Mouse (Mus musculus): ENCODE results near the gene Rbm18. TPM values are rescaled to one million over a fixed set of nuclear protein-coding genes. Genes with fewer than 3 reads are reported as not detected.

Gene Rbm18
- polyA plus RNA-seq, 1 experiment from 2014 or later = 14.9 TPM

- Histone ChIP-seq H3K27ac (ENCODE audit: low read depth) (no peak overlapping the region), H3K9me3 (ENCODE audit: low read length) (no peaks in the 10 kb centered on the region), H3K27me3 (ENCODE audit: insufficient read depth, low read length) (peaks cover 98% of the 10 kb centered on the region), H3K4me2 (ENCODE audit: low read depth, low read length) (peak overlapping the region; percentile 43), H3K9ac (replicated peaks) (no peak overlapping the region), H3K4me3 (ENCODE audit: low read depth, low read length) (0 out of 2 replicates have a peak overlapping the region, but pooled peaks have one; percentile 14), H3K36me3 (replicated peaks; ENCODE audit: insufficient read depth, low read length) (no peaks in the 10 kb centered on the region), H3K4me1 (ENCODE audit: insufficient read depth) (peaks cover 15% of the 10 kb centered on the region)
- no peak for DNase-seq
- WGBS (ENCODE audit: insufficient replicate concordance) = 6% methylated on average over 21 of the region's 21 CpGs
- no peak for TF ChIP-seq EP300 (IDR thresholded peaks at IDR 0.05; ENCODE audit: low read depth)
- TF ChIP-seq CTCF (IDR thresholded peaks at IDR 0.05; ENCODE audit: low read depth) = no peak
- ATAC-seq = no peak
These were observed 34.0 kb downstream of the Rbm18 start for GRCm38 (mm10) chr2:36102559-36102946.

- Histone ChIP-seq H3K27me3 (ENCODE audit: insufficient read depth, low read length) (peaks cover 98% of the 10 kb centered on the region), H3K9me3 (ENCODE audit: low read length) (no peaks in the 10 kb centered on the region), H3K4me1 (ENCODE audit: insufficient read depth) (peaks cover 15% of the 10 kb centered on the region), H3K36me3 (replicated peaks; ENCODE audit: insufficient read depth, low read length) (no peaks in the 10 kb centered on the region), H3K27ac (ENCODE audit: low read depth) (no peak overlapping the region), H3K4me2 (ENCODE audit: low read depth, low read length) (peak overlapping the region; percentile 43), H3K9ac (replicated peaks) (no peak overlapping the region), H3K4me3 (ENCODE audit: low read depth, low read length) (no peak overlapping the region)
- ATAC-seq = no peak
- TF ChIP-seq EP300 (IDR thresholded peaks at IDR 0.05; ENCODE audit: low read depth) (no peak), CTCF (IDR thresholded peaks at IDR 0.05; ENCODE audit: low read depth) (no peak)
- 6% methylated on average over 28 of the region's 28 CpGs for WGBS (ENCODE audit: insufficient replicate concordance)
- no peak for DNase-seq
These were observed 34.6 kb downstream of the Rbm18 start for GRCm38 (mm10) chr2:36101866-36102558.

- Histone ChIP-seq H3K4me2 (ENCODE audit: low read depth, low read length) (no peak overlapping the region), H3K9me3 (ENCODE audit: low read length) (no peaks in the 10 kb centered on the region), H3K36me3 (replicated peaks; ENCODE audit: insufficient read depth, low read length) (no peaks in the 10 kb centered on the region), H3K27ac (ENCODE audit: low read depth) (no peak overlapping the region), H3K4me3 (ENCODE audit: low read depth, low read length) (no peak overlapping the region), H3K27me3 (ENCODE audit: insufficient read depth, low read length) (peaks cover 98% of the 10 kb centered on the region), H3K4me1 (ENCODE audit: insufficient read depth) (peaks cover 15% of the 10 kb centered on the region), H3K9ac (replicated peaks) (no peak overlapping the region)
- ATAC-seq (no peak), DNase-seq (no peak)
- WGBS (ENCODE audit: insufficient replicate concordance) = 25% methylated on average over 6 of the region's 6 CpGs
- TF ChIP-seq CTCF (IDR thresholded peaks at IDR 0.05; ENCODE audit: low read depth) = no peak
- TF ChIP-seq EP300 (IDR thresholded peaks at IDR 0.05; ENCODE audit: low read depth) = no peak
These were observed 36.8 kb downstream of the Rbm18 start for GRCm38 (mm10) chr2:36099739-36100138.

- WGBS (ENCODE audit: insufficient replicate concordance) = 11% methylated on average over 5 of the region's 5 CpGs
- no peaks in the 10 kb centered on the region for H3K9me3 ChIP-seq (ENCODE audit: low read length)
- peaks cover 5% of the 10 kb centered on the region; the same call in 1 of the 2 replicates for H3K4me1 ChIP-seq (ENCODE audit: insufficient read depth)
- H3K4me3 ChIP-seq (ENCODE audit: low read depth, low read length) = no peak overlapping the region
- peaks cover 98% of the 10 kb centered on the region for H3K27me3 ChIP-seq (ENCODE audit: insufficient read depth, low read length)
- no peaks in the 10 kb centered on the region for H3K36me3 ChIP-seq (replicated peaks; ENCODE audit: insufficient read depth, low read length)
- ATAC-seq = no peak
- H3K27ac ChIP-seq (ENCODE audit: low read depth) = no peak overlapping the region
- TF ChIP-seq CTCF (IDR thresholded peaks at IDR 0.05; ENCODE audit: low read depth) (no peak), EP300 (IDR thresholded peaks at IDR 0.05; ENCODE audit: low read depth) (no peak)
- DNase-seq = no peak
- H3K9ac ChIP-seq (replicated peaks) = no peak overlapping the region
- no peak overlapping the region for H3K4me2 ChIP-seq (ENCODE audit: low read depth, low read length)
These were observed 38.6 kb downstream of the Rbm18 start for GRCm38 (mm10) chr2:36098021-36098420.

GRCm38 (mm10) chr2:36097129-36097815 is 39.3 kb downstream of the Rbm18 start:
- Histone ChIP-seq H3K9ac (replicated peaks) (no peak overlapping the region), H3K27ac (ENCODE audit: low read depth) (no peak overlapping the region), H3K36me3 (replicated peaks; ENCODE audit: insufficient read depth, low read length) (no peaks in the 10 kb centered on the region), H3K9me3 (ENCODE audit: low read length) (no peaks in the 10 kb centered on the region), H3K4me1 (ENCODE audit: insufficient read depth) (no peaks in the 10 kb centered on the region), H3K4me2 (ENCODE audit: low read depth, low read length) (no peak overlapping the region), H3K4me3 (ENCODE audit: low read depth, low read length) (no peak overlapping the region), H3K27me3 (ENCODE audit: insufficient read depth, low read length) (peaks cover 96% of the 10 kb centered on the region)
- TF ChIP-seq EP300 (IDR thresholded peaks at IDR 0.05; ENCODE audit: low read depth) (no peak), CTCF (IDR thresholded peaks at IDR 0.05; ENCODE audit: low read depth) (no peak)
- DNase-seq = no peak
- ATAC-seq = no peak
- 11% methylated on average over 18 of the region's 18 CpGs for WGBS (ENCODE audit: insufficient replicate concordance)

- no peak for TF ChIP-seq EP300 (IDR thresholded peaks at IDR 0.05; ENCODE audit: low read depth)
- TF ChIP-seq CTCF (IDR thresholded peaks at IDR 0.05; ENCODE audit: low read depth) = no peak
- H3K9ac ChIP-seq (replicated peaks) = no peak overlapping the region
- no peak overlapping the region for H3K27ac ChIP-seq (ENCODE audit: low read depth)
- no peaks in the 10 kb centered on the region for H3K9me3 ChIP-seq (ENCODE audit: low read length)
- WGBS (ENCODE audit: insufficient replicate concordance) = 8% methylated on average over 30 of the region's 31 CpGs
- no peak overlapping the region for H3K4me2 ChIP-seq (ENCODE audit: low read depth, low read length)
- H3K4me3 ChIP-seq (ENCODE audit: low read depth, low read length) = no peak overlapping the region
- peaks cover 9% of the 10 kb centered on the region for H3K4me1 ChIP-seq (ENCODE audit: insufficient read depth)
- DNase-seq (no peak), ATAC-seq (no peak)
- peaks cover 89% of the 10 kb centered on the region for H3K27me3 ChIP-seq (ENCODE audit: insufficient read depth, low read length)
- no peaks in the 10 kb centered on the region for H3K36me3 ChIP-seq (replicated peaks; ENCODE audit: insufficient read depth, low read length)
These were observed 42.6 kb downstream of the Rbm18 start for GRCm38 (mm10) chr2:36093914-36094475.
